Mouse (Mus musculus): ENCODE results near the gene Pard3. TPM values are rescaled to one million over a fixed set of nuclear protein-coding genes. Genes with fewer than 3 reads are reported as not detected.

The Pard3 gene
- polyA plus RNA-seq, 1 experiment from 2014 or later, result 14.5 TPM

- Histone ChIP-seq H3K27ac (ENCODE audit: low read depth, low read length) (no peak overlapping the region), H3K4me1 (replicated peaks; ENCODE audit: control insufficient read depth, insufficient read depth, low read length) (peaks cover 13% of the 10 kb centered on the region), H3K36me3 (ENCODE audit: control insufficient read depth, insufficient read depth, low read length) (no peaks in the 10 kb centered on the region), H3K9me3 (ENCODE audit: control insufficient read depth, low read length) (no peaks in the 10 kb centered on the region), H3K9ac (ENCODE audit: low read depth, low read length) (peak overlapping the region; percentile 30), H3K4me2 (peak overlapping the region; percentile 57), H3K27me3 (replicated peaks; ENCODE audit: control insufficient read depth, insufficient read depth, low read length) (no peaks in the 10 kb centered on the region), H3K4me3 (ENCODE audit: low read depth, low read length) (peak overlapping the region; percentile 25; the same call in 1 of the 2 replicates)
- no peak for DNase-seq (ENCODE audit: low spot score)
- 14% methylated on average over 7 of the region's 7 CpGs for WGBS
- ATAC-seq (replicated peaks; ENCODE audit: low FRiP score), result no peak
Measured at GRCm38 (mm10) chr8:127500206-127500605, 436.5 kb downstream of the Pard3 start.

DNA sequence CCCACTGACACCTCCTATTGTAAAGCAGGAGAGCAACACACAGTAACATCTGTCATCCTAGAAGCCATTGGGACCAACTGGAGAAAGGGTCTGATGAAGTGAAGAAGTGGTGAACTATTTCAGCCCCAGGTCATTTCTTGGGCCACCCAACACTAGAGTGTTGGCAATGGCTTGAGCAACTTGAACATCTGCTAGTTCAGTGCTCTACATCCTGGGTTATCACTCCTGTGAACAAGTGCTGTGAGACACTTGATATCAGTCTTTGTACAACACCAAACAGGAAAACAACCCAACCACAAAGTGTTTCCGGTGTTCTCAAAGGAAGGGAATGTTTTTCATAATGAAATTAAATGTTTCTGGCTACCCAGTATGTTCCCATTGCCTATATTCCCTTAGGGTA is 438.1 kb downstream of the Pard3 start:
- Histone ChIP-seq H3K9me3 (ENCODE audit: control insufficient read depth, low read length) (no peaks in the 10 kb centered on the region), H3K4me3 (ENCODE audit: low read depth, low read length) (no peak overlapping the region), H3K27ac (ENCODE audit: low read depth, low read length) (no peak overlapping the region), H3K4me2 (no peak overlapping the region), H3K36me3 (ENCODE audit: control insufficient read depth, insufficient read depth, low read length) (no peaks in the 10 kb centered on the region), H3K27me3 (replicated peaks; ENCODE audit: control insufficient read depth, insufficient read depth, low read length) (no peaks in the 10 kb centered on the region), H3K4me1 (replicated peaks; ENCODE audit: control insufficient read depth, insufficient read depth, low read length) (peaks cover 20% of the 10 kb centered on the region), H3K9ac (ENCODE audit: low read depth, low read length) (no peak overlapping the region)
- 35% methylated on average over 1 of the region's 1 CpGs for WGBS
- no peak for DNase-seq (ENCODE audit: low spot score)
- 0 out of 2 replicates have a peak, but pooled peaks have one; percentile 42 for ATAC-seq (replicated peaks; ENCODE audit: low FRiP score)

DNA sequence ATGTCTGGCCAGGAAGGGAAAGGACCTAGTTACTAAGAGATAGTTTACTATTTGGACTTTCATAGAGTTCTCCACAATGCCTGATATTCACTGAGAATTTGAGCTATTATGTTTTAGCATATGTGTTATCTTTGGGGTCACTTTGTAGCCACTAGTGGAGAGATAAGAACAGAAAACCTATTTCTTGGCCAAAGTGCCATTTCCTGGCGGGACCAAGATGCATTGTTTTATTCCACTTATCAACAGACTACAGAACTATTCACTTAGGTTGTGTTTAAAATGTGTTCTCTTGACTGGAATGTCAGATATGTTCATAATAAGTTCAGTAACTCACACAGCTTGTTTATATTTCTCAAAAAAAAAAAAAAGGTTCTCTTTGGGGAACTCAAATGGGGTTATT is 441.6 kb downstream of the Pard3 start:
- peaks cover 20% of the 10 kb centered on the region for H3K4me1 ChIP-seq (replicated peaks; ENCODE audit: control insufficient read depth, insufficient read depth, low read length)
- no peak for DNase-seq (ENCODE audit: low spot score)
- ATAC-seq (replicated peaks; ENCODE audit: low FRiP score), result peak; percentile 33; the same call in 1 of the 2 replicates
- no peak overlapping the region for H3K27ac ChIP-seq (ENCODE audit: low read depth, low read length)
- H3K9me3 ChIP-seq (ENCODE audit: control insufficient read depth, low read length), result no peaks in the 10 kb centered on the region
- H3K36me3 ChIP-seq (ENCODE audit: control insufficient read depth, insufficient read depth, low read length), result no peaks in the 10 kb centered on the region
- no peak overlapping the region for H3K9ac ChIP-seq (ENCODE audit: low read depth, low read length)
- no peaks in the 10 kb centered on the region for H3K27me3 ChIP-seq (replicated peaks; ENCODE audit: control insufficient read depth, insufficient read depth, low read length)
- 34% methylated on average over 1 of the region's 1 CpGs for WGBS
- no peak overlapping the region for H3K4me2 ChIP-seq
- no peak overlapping the region for H3K4me3 ChIP-seq (ENCODE audit: low read depth, low read length)

DNA sequence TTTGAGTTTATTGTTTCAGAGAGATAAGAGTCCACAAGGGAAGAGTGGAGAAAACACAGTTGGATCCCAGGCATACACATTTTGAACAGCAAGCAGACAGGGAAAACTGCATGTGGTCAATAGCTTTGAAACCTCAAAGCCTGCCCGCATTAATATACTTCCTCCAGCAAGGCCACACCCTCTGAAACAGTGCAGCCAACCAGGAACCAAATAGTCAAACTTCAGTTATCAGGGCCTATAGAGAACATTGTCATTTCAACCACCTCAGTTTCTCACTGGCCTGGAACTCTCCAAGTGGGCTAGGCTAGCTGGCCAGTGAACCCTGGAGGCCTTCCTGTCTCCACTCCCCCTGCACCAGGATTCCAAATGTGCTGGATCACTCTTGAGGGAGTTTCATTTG is 442.6 kb downstream of the Pard3 start:
- Histone ChIP-seq H3K4me2 (no peak overlapping the region), H3K4me1 (replicated peaks; ENCODE audit: control insufficient read depth, insufficient read depth, low read length) (peaks cover 15% of the 10 kb centered on the region), H3K27ac (ENCODE audit: low read depth, low read length) (no peak overlapping the region), H3K36me3 (ENCODE audit: control insufficient read depth, insufficient read depth, low read length) (no peaks in the 10 kb centered on the region), H3K27me3 (replicated peaks; ENCODE audit: control insufficient read depth, insufficient read depth, low read length) (no peaks in the 10 kb centered on the region), H3K4me3 (ENCODE audit: low read depth, low read length) (no peak overlapping the region), H3K9ac (ENCODE audit: low read depth, low read length) (no peak overlapping the region), H3K9me3 (ENCODE audit: control insufficient read depth, low read length) (no peaks in the 10 kb centered on the region)
- ATAC-seq (replicated peaks; ENCODE audit: low FRiP score), result peak; percentile 37
- no peak for DNase-seq (ENCODE audit: low spot score)
- WGBS, result 43% methylated on average over 1 of the region's 1 CpGs

GRCm38 (mm10) chr8:127511341-127511740 is 447.6 kb downstream of the Pard3 start:
- Histone ChIP-seq H3K4me1 (replicated peaks; ENCODE audit: control insufficient read depth, insufficient read depth, low read length) (peaks cover 32% of the 10 kb centered on the region), H3K27me3 (replicated peaks; ENCODE audit: control insufficient read depth, insufficient read depth, low read length) (no peaks in the 10 kb centered on the region), H3K36me3 (ENCODE audit: control insufficient read depth, insufficient read depth, low read length) (no peaks in the 10 kb centered on the region), H3K9me3 (ENCODE audit: control insufficient read depth, low read length) (no peaks in the 10 kb centered on the region), H3K27ac (ENCODE audit: low read depth, low read length) (no peak overlapping the region), H3K9ac (ENCODE audit: low read depth, low read length) (no peak overlapping the region), H3K4me2 (no peak overlapping the region), H3K4me3 (ENCODE audit: low read depth, low read length) (no peak overlapping the region)
- WGBS, result 90% methylated on average over 1 of the region's 1 CpGs
- ATAC-seq (replicated peaks; ENCODE audit: low FRiP score), result no peak
- no peak for DNase-seq (ENCODE audit: low spot score)

- Histone ChIP-seq H3K4me2 (no peak overlapping the region), H3K27me3 (replicated peaks; ENCODE audit: control insufficient read depth, insufficient read depth, low read length) (no peaks in the 10 kb centered on the region), H3K4me1 (replicated peaks; ENCODE audit: control insufficient read depth, insufficient read depth, low read length) (peaks cover 34% of the 10 kb centered on the region), H3K27ac (ENCODE audit: low read depth, low read length) (no peak overlapping the region), H3K4me3 (ENCODE audit: low read depth, low read length) (no peak overlapping the region), H3K9ac (ENCODE audit: low read depth, low read length) (no peak overlapping the region), H3K36me3 (ENCODE audit: control insufficient read depth, insufficient read depth, low read length) (no peaks in the 10 kb centered on the region), H3K9me3 (ENCODE audit: control insufficient read depth, low read length) (no peaks in the 10 kb centered on the region)
- ATAC-seq (replicated peaks; ENCODE audit: low FRiP score), result no peak
- WGBS, result 71% methylated on average over 1 of the region's 1 CpGs
- DNase-seq (ENCODE audit: low spot score), result no peak
Measured at GRCm38 (mm10) chr8:127512001-127512573, 448.4 kb downstream of the Pard3 start.

GRCm38 (mm10) chr8:127512580-127512979 is 448.9 kb downstream of the Pard3 start:
- Histone ChIP-seq H3K9me3 (ENCODE audit: control insufficient read depth, low read length) (no peaks in the 10 kb centered on the region), H3K4me2 (no peak overlapping the region), H3K4me1 (replicated peaks; ENCODE audit: control insufficient read depth, insufficient read depth, low read length) (peaks cover 37% of the 10 kb centered on the region), H3K36me3 (ENCODE audit: control insufficient read depth, insufficient read depth, low read length) (no peaks in the 10 kb centered on the region), H3K4me3 (ENCODE audit: low read depth, low read length) (no peak overlapping the region), H3K27ac (ENCODE audit: low read depth, low read length) (no peak overlapping the region), H3K27me3 (replicated peaks; ENCODE audit: control insufficient read depth, insufficient read depth, low read length) (no peaks in the 10 kb centered on the region), H3K9ac (ENCODE audit: low read depth, low read length) (no peak overlapping the region)
- ATAC-seq (replicated peaks; ENCODE audit: low FRiP score) (no peak), DNase-seq (ENCODE audit: low spot score) (no peak)
- 65% methylated on average over 4 of the region's 4 CpGs for WGBS

- Histone ChIP-seq H3K36me3 (ENCODE audit: control insufficient read depth, insufficient read depth, low read length) (no peaks in the 10 kb centered on the region), H3K4me2 (peak overlapping the region; percentile 23), H3K4me1 (replicated peaks; ENCODE audit: control insufficient read depth, insufficient read depth, low read length) (peaks cover 48% of the 10 kb centered on the region), H3K4me3 (ENCODE audit: low read depth, low read length) (no peak overlapping the region), H3K27me3 (replicated peaks; ENCODE audit: control insufficient read depth, insufficient read depth, low read length) (no peaks in the 10 kb centered on the region), H3K9ac (ENCODE audit: low read depth, low read length) (no peak overlapping the region), H3K27ac (ENCODE audit: low read depth, low read length) (peak overlapping the region; percentile 64), H3K9me3 (ENCODE audit: control insufficient read depth, low read length) (no peaks in the 10 kb centered on the region)
- WGBS, result 46% methylated on average over 7 of the region's 7 CpGs
- peak; percentile 38 for DNase-seq (ENCODE audit: low spot score)
- ATAC-seq (replicated peaks; ENCODE audit: low FRiP score), result peak; percentile 56
Measured at GRCm38 (mm10) chr8:127514810-127515735, 451.4 kb downstream of the Pard3 start.
